Comparison of ENCODE assay signal across 7 mouse cellular contexts in the genomic region with DNA sequence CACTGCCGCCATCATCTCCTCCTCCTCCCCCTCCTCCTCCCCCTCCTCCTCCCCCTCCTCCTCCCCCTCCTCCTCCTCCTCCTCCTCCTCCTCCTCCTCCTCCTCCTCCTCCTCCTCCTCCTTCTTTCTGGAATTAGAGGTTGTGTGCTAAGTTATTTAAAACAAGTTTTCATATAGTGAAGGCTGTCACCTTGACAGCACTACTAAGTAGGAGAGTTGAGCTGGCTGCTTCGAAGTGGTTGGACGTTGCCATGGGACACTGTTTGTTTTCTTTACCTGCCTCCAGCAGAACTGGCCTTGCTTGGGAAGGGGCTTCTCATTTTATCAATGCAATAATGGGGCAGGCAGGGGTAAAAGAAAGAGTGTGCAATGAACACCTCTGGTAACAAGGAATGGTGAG. TPM values are rescaled to one million over a fixed set of nuclear protein-coding genes. Genes with fewer than 3 reads are reported as not detected.
DNase-seq lines count a peak whose midpoint lies in the region; ATAC-seq and TF ChIP-seq lines count a peak whose summit lies in the region.

A gene (minus strand): TSS at position 101 of the 400 bp plus-strand sequence.

- H3K27me3 ChIP-seq in lung, embryonic 15.5 days, result peaks cover 9% of the 10 kb centered on the region; the same call in 1 of the 2 replicates
- H3K27me3 ChIP-seq in forebrain, embryonic 12.5 days, result peaks cover 22% of the 10 kb centered on the region
- peaks cover 17% of the 10 kb centered on the region for H3K27me3 ChIP-seq in limb, embryonic 12.5 days
- H3K27me3 ChIP-seq in small intestine, adult 2 months (ENCODE audit: control insufficient read depth, insufficient read depth, low read length), result peaks cover 5% of the 10 kb centered on the region

- H3K36me3 ChIP-seq in lung, embryonic 15.5 days, result no peaks in the 10 kb centered on the region
- no peaks in the 10 kb centered on the region for H3K36me3 ChIP-seq in forebrain, embryonic 12.5 days (replicated peaks)
- H3K36me3 ChIP-seq in limb, embryonic 12.5 days, result no peaks in the 10 kb centered on the region
- H3K36me3 ChIP-seq in small intestine, adult 2 months (ENCODE audit: control insufficient read depth, insufficient read depth, low read length), result no peaks in the 10 kb centered on the region

- H3K9me3 ChIP-seq in lung, embryonic 15.5 days, result no peaks in the 10 kb centered on the region
- no peaks in the 10 kb centered on the region for H3K9me3 ChIP-seq in forebrain, embryonic 12.5 days
- no peaks in the 10 kb centered on the region for H3K9me3 ChIP-seq in limb, embryonic 12.5 days

- no peak for DNase-seq in lung, postnatal 25 days (ENCODE audit: low spot score)
- no peak for DNase-seq in right cerebral cortex, postnatal 25 days
- DNase-seq in embryo, embryonic 10.5 days (ENCODE audit: low spot score), result no peak

- ATAC-seq in lung, embryonic 15.5 days (ENCODE audit: borderline replicate concordance, extremely low read depth, low FRiP score, low TSS enrichment), result no peak
- no peak for ATAC-seq in forebrain, embryonic 12.5 days (ENCODE audit: low FRiP score)
- no peak for ATAC-seq in limb, embryonic 12.5 days (ENCODE audit: insufficient number of reproducible peaks, insufficient read depth, low FRiP score, low TSS enrichment, low read depth)

- 21% methylated on average over 3 of the region's 3 CpGs for WGBS in lung, embryonic 15.5 days
- 49% methylated on average over 3 of the region's 3 CpGs for WGBS in forebrain, embryonic 12.5 days
- 56% methylated on average over 3 of the region's 3 CpGs for WGBS in limb, embryonic 12.5 days
- 41% methylated on average over 3 of the region's 3 CpGs for WGBS in small intestine, adult 2 months

- TF ChIP-seq CTCF in small intestine, adult 2 months (IDR thresholded peaks at IDR 0.05; ENCODE audit: extremely low read depth, insufficient read length, insufficient replicate concordance, low read depth, low read length), result no peak

- peak within 1 kb of the TSS; percentile 49 for H3K4me3 ChIP-seq in lung, embryonic 15.5 days
- peak within 1 kb of the TSS; percentile 52 for H3K4me3 ChIP-seq in forebrain, embryonic 12.5 days (replicated peaks)
- H3K4me3 ChIP-seq in limb, embryonic 12.5 days (replicated peaks), result peak within 1 kb of the TSS; percentile 53
- peak within 1 kb of the TSS; percentile 57 for H3K4me3 ChIP-seq in small intestine, adult 2 months (ENCODE audit: low read depth, low read length)

- 0 out of 2 replicates have a peak within 1 kb of the TSS, but pooled peaks have one; percentile 34 for H3K9ac ChIP-seq in lung, embryonic 15.5 days
- H3K9ac ChIP-seq in forebrain, embryonic 12.5 days, result peak within 1 kb of the TSS; percentile 59
- H3K9ac ChIP-seq in limb, embryonic 12.5 days (replicated peaks), result peak within 1 kb of the TSS; percentile 58

- no peak for TF ChIP-seq POLR2A in small intestine, adult 2 months (IDR thresholded peaks at IDR 0.05; ENCODE audit: low read depth, low read length)

- H3K27ac ChIP-seq in lung, embryonic 15.5 days, result no peak within 1 kb of the TSS
- no peak within 1 kb of the TSS for H3K27ac ChIP-seq in forebrain, embryonic 12.5 days
- no peak within 1 kb of the TSS for H3K27ac ChIP-seq in limb, embryonic 12.5 days
- no peak within 1 kb of the TSS for H3K27ac ChIP-seq in small intestine, adult 2 months (ENCODE audit: insufficient read depth, low read depth, low read length)

- H3K4me2 ChIP-seq in lung, embryonic 15.5 days, result peak within 1 kb of the TSS; percentile 89
- peak within 1 kb of the TSS; percentile 86 for H3K4me2 ChIP-seq in forebrain, embryonic 12.5 days
- peak within 1 kb of the TSS; percentile 90 for H3K4me2 ChIP-seq in limb, embryonic 12.5 days

- H3K4me1 ChIP-seq in lung, embryonic 15.5 days, result peaks cover 6% of the 10 kb centered on the region; the same call in 1 of the 2 replicates
- peaks cover 7% of the 10 kb centered on the region; the same call in 1 of the 2 replicates for H3K4me1 ChIP-seq in forebrain, embryonic 12.5 days
- 0 out of 2 replicates have a peak, but pooled peaks cover 5% of the 10 kb centered on the region for H3K4me1 ChIP-seq in limb, embryonic 12.5 days (replicated peaks)
- H3K4me1 ChIP-seq in small intestine, adult 2 months (ENCODE audit: control insufficient read depth, insufficient read depth, insufficient read length, low read length), result no peaks in the 10 kb centered on the region

RNA-seq across cellular contexts. Expression of the gene that starts here (rescaled TPM):
- polyA plus RNA-seq in lung, embryonic 15.5 days (2015; fragmentation: Nextera tagmentation; extraction: Ambion mirVana), result not detected in 2 replicates
- polyA plus RNA-seq in forebrain, embryonic 12.5 days (2016; fragmentation: Nextera tagmentation; extraction: Ambion mirVana), result not detected in 2 replicates
- not detected in 2 replicates for polyA plus RNA-seq in limb, embryonic 12.5 days (2016; fragmentation: Nextera tagmentation; extraction: Ambion mirVana)
- not detected in 2 replicates for polyA plus RNA-seq in small intestine, adult 2 months (2012; rRNA removed)
